Mouse (Mus musculus): ENCODE results near the gene Elmod3. TPM values are rescaled to one million over a fixed set of nuclear protein-coding genes. Genes with fewer than 3 reads are reported as not detected.

Elmod3 gene
- total and polyA plus RNA-seq, 3 experiments = 4.2 to 9.0 (median 7.1) TPM

- Histone ChIP-seq H3K27ac (ENCODE audit: insufficient read depth, low read depth) (peak overlapping the region; percentile 12; the same call in 1 of the 2 replicates), H3K36me3 (replicated peaks in 1 of 2; ENCODE audit: control insufficient read depth in 1 of 2, insufficient read depth in 1 of 2, low read length in 1 of 2) (peaks cover 0 to 35% of the 10 kb centered on the region in 2 experiments), H3K79me2 (replicated peaks; ENCODE audit: control insufficient read depth, extremely low read depth, insufficient read depth, poor library complexity, severe bottlenecking) (no peaks in the 10 kb centered on the region), H3K9ac (ENCODE audit: insufficient read depth, low read depth) (peak overlapping the region; percentile 64), H3K27me3 (replicated peaks) (no peaks in the 10 kb centered on the region), H3K4me1 (ENCODE audit: control insufficient read depth in 1 of 2, insufficient read depth in 2 of 2) (peaks cover 6 to 40% of the 10 kb centered on the region in 2 experiments), H3K4me3 (replicated peaks in 1 of 3; ENCODE audit: low read depth in 2 of 3, low read length in 2 of 3, poor library complexity in 1 of 3) (peak overlapping the region; percentile 72 to 89 (median 81)), H3K4me2 (ENCODE audit: insufficient read depth, low read depth, poor library complexity, severe bottlenecking) (peak overlapping the region; percentile 89), H3K9me3 (replicated peaks; ENCODE audit: low read length) (no peaks in the 10 kb centered on the region)
- TF ChIP-seq USF2 (conservative IDR thresholded peaks at IDR 0.05; ENCODE audit: low read depth, low read length) (no peak), ELF1 (IDR thresholded peaks at IDR 0.05; ENCODE audit: low read depth, low read length) (no peak), MXI1 (IDR thresholded peaks at IDR 0.05; ENCODE audit: low read depth, low read length) (no peak)
- dilution Hi-C loops (cut with MboI; ENCODE audit: extremely low pct_ligation_motif_present, extremely low pct_unique_long_range_greater_than_20kb, low sequenced_read_pairs) (no loop called here), in situ Hi-C loops (cut with MboI; ENCODE audit: low pct_ligation_motif_present, low pct_unique_long_range_greater_than_20kb, low sequenced_read_pairs) (no loop called here)
- peak; percentile 29 for DNase-seq (ENCODE audit: extremely low read depth)
Observed at GRCm38 (mm10) chr6:72597083-72597874, 934 bp downstream of the Elmod3 start.

GRCm38 (mm10) chr6:72593914-72594313, 4.3 kb downstream of the Elmod3 start:
- dilution Hi-C loops (cut with MboI; ENCODE audit: extremely low pct_ligation_motif_present, extremely low pct_unique_long_range_greater_than_20kb, low sequenced_read_pairs) = no loop called here
- Histone ChIP-seq H3K36me3 (replicated peaks in 1 of 2; ENCODE audit: control insufficient read depth in 1 of 2, insufficient read depth in 1 of 2, low read length in 1 of 2) (peaks cover 0 to 35% of the 10 kb centered on the region in 2 experiments), H3K79me2 (replicated peaks; ENCODE audit: control insufficient read depth, extremely low read depth, insufficient read depth, poor library complexity, severe bottlenecking) (no peaks in the 10 kb centered on the region)

More at GRCm38 (mm10) chr6:72593914-72594313, 4.3 kb downstream of the Elmod3 start:
- no peaks in the 10 kb centered on the region for H3K27me3 ChIP-seq (replicated peaks)
- no peak overlapping the region for H3K4me2 ChIP-seq (ENCODE audit: insufficient read depth, low read depth, poor library complexity, severe bottlenecking)
- H3K4me3 ChIP-seq (replicated peaks in 1 of 3; ENCODE audit: low read depth in 2 of 3, low read length in 2 of 3, poor library complexity in 1 of 3) = no peak overlapping the region
- no peak overlapping the region for H3K27ac ChIP-seq (ENCODE audit: insufficient read depth, low read depth)
- in situ Hi-C loops (cut with MboI; ENCODE audit: low pct_ligation_motif_present, low pct_unique_long_range_greater_than_20kb, low sequenced_read_pairs) = no loop called here
- no peaks in the 10 kb centered on the region for H3K9me3 ChIP-seq (replicated peaks; ENCODE audit: low read length)
- H3K4me1 ChIP-seq (ENCODE audit: control insufficient read depth in 1 of 2, insufficient read depth in 2 of 2) = peaks cover 6 to 22% of the 10 kb centered on the region in 2 experiments
- DNase-seq (ENCODE audit: extremely low read depth) = no peak
- TF ChIP-seq ZNF384 (IDR thresholded peaks at IDR 0.05; ENCODE audit: low read depth, low read length) = no peak
- TF ChIP-seq CTCF (conservative IDR thresholded peaks at IDR 0.05 in 1 of 2, IDR thresholded peaks at IDR 0.05 in 1 of 2; ENCODE audit: low read depth in 2 of 2, low read length in 2 of 2) = no peak
- TF ChIP-seq EP300 (IDR thresholded peaks at IDR 0.05; ENCODE audit: low read length) = no peak
- TF ChIP-seq ELF1 (IDR thresholded peaks at IDR 0.05; ENCODE audit: low read depth, low read length) = no peak
- TF ChIP-seq MEF2A (IDR thresholded peaks at IDR 0.05; ENCODE audit: borderline replicate concordance, low read depth, low read length) = no peak
- TF ChIP-seq NELFE (IDR thresholded peaks at IDR 0.05; ENCODE audit: low read depth, low read length) = no peak
- TF ChIP-seq IRF4 (IDR thresholded peaks at IDR 0.05; ENCODE audit: low read depth, low read length) = no peak
- TF ChIP-seq PAX5 (IDR thresholded peaks at IDR 0.05; ENCODE audit: low read length) = no peak
- TF ChIP-seq USF2 (conservative IDR thresholded peaks at IDR 0.05; ENCODE audit: low read depth, low read length) = no peak
- no peak for TF ChIP-seq POLR2A (IDR thresholded peaks at IDR 0.05; ENCODE audit: low read depth, low read length)
- TF ChIP-seq UBTF (IDR thresholded peaks at IDR 0.05; ENCODE audit: low read depth, low read length) = no peak
- no peak for TF ChIP-seq HCFC1 (IDR thresholded peaks at IDR 0.05; ENCODE audit: low read depth, low read length)
- no peak for TF ChIP-seq CHD1 (IDR thresholded peaks at IDR 0.05; ENCODE audit: low read depth, low read length)
- no peak for TF ChIP-seq USF1 (IDR thresholded peaks at IDR 0.05; ENCODE audit: low read depth, low read length)
- TF ChIP-seq ZKSCAN1 (IDR thresholded peaks at IDR 0.05; ENCODE audit: borderline replicate concordance, low read depth, low read length) = no peak
- no peak for TF ChIP-seq NRF1 (IDR thresholded peaks at IDR 0.05; ENCODE audit: low read depth, low read length)
- no peak for TF ChIP-seq TCF12 (IDR thresholded peaks at IDR 0.05; ENCODE audit: low read depth, low read length)
- H3K9ac ChIP-seq (ENCODE audit: insufficient read depth, low read depth) = no peak overlapping the region
